Mouse (Mus musculus) brown adipose tissue, adult 24 weeks (tissue): ENCODE measurements around the gene Rab11fip4. TPM values are rescaled to one million over a fixed set of nuclear protein-coding genes. Genes with fewer than 3 reads are reported as not detected.

ENCODE experiments used
- H3K27ac ChIP-seq: fragments of 200-500 bp; replicated peaks from 2 replicates; pipeline ENCODE4 v1.5.1; 2012; ENCODE audit warnings: low read depth, mild to moderate bottlenecking, low read length
- H3K4me1 ChIP-seq: fragments of 200-500 bp; 2 replicates; pipeline ENCODE4 v1.6.1; 2012; ENCODE audit warnings: low read length, mixed read lengths; ENCODE audit not compliant: control insufficient read depth, insufficient read depth, insufficient read length
- H3K4me3 ChIP-seq: fragments of 200-500 bp; 2 replicates; pipeline ENCODE4 v1.5.1; 2012; ENCODE audit warnings: low read depth, mild to moderate bottlenecking, low read length, moderate library complexity; ENCODE audit not compliant: insufficient read depth
- polyA plus RNA-seq: library from polyadenylated mRNA; stranded (reverse); fragments of >200 nt; gene quantifications from 2 replicates; pipeline ENCODE4 v1.2.4, GENCODE M21; 2012; ENCODE audit not compliant: missing spikeins, insufficient read depth, insufficient read length

The Rab11fip4 gene
- polyA plus RNA-seq, 1 experiment = 3.1 TPM

DNA sequence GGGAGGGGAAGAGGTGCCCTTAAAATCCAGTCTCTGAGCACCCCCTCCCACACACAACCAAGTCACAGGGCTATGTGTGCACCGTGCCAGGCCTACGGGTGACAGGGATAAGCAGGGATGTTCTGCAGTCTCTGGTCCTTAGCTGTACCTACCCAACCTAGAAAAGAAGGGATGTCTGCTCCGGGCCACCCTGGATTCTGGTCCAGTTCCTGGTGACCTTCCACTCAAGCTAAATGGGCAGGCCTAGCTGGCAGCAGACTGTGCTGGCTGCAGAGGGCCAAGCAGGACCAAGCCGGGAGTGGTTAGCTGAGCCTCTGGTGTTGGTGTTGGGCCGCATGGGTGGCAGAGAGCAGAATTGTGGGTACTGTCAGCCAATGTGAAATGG, 571 bp downstream of the Rab11fip4 start:
- no peak overlapping the region for H3K27ac ChIP-seq
- peaks cover 3% of the 10 kb centered on the region for H3K4me1 ChIP-seq
- peak overlapping the region; percentile 56 for H3K4me3 ChIP-seq

DNA sequence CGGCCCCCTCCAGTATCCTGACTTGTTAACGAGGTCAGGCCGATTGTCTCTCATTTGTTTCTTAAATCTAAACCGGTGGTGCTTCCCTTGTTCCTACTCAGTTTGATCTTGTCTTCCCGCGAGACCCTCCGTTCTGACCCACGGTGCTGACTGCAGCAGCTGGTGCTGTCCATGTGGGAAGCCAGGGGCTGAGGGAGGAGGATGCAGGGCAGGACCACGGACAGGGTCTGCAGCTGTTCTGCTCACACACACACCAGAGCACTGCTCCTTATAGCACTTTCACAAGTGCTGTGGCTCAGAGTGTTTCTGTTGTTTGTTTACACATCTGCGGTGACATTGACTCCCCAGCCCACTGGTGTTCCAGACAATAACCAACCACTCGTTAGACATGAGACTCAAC, 2.5 kb downstream of the Rab11fip4 start:
- Histone ChIP-seq H3K4me1 (peaks cover 3% of the 10 kb centered on the region), H3K4me3 (no peak overlapping the region), H3K27ac (no peak overlapping the region)

DNA sequence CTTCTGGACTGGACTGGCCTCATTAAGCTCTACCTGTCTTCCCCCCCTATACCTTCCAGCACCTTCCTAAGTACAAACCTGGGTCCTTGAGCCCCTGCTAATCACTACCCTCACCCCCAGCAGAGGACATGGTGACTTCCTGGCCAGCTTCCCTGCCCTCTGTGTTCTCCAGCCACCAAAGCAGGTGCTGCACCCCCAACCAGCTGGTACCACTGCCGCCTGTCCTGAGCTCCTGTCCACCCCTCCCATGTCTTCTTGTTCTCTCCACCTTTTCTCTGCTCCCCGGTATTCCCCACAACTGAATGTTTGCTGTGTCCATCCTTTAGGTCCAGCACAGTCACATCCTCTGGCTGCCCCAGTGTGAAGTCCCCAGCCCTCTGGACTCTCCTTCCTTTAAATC, 19.4 kb downstream of the Rab11fip4 start:
- Histone ChIP-seq H3K4me3 (no peak overlapping the region), H3K27ac (no peak overlapping the region), H3K4me1 (no peaks in the 10 kb centered on the region)

DNA sequence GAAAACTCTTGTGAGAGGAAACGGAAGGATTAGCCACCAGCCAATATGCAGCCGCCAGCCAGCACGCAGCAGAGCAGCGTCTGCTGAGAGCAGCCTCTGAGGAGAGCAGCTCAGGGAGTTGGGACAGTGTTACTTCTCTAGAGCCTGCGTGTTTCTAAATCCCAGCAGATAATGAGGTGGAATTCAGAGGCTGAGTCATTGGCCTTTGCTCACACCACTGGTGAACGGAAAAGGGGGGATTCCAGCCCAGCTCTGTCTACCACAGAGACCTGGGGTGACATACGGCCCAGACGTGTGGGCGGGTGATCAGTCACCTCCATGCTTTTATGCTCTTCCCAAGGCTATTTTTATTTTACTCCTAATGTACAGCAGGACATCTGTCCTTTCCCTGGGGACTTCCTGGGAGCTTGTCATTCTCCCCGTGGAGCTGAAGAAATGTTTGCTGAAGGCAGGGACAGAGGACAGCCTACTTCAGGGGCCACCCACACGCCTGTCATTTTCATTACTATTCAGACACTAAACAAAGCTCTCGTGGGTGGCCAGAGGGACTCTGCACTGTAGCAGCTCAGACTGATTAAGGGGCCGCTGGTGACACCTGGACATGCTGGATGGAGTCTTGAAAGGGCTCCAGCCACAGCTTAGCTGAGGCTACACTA, 20.1 kb downstream of the Rab11fip4 start:
- Histone ChIP-seq H3K27ac (no peak overlapping the region), H3K4me1 (no peaks in the 10 kb centered on the region), H3K4me3 (no peak overlapping the region)

DNA sequence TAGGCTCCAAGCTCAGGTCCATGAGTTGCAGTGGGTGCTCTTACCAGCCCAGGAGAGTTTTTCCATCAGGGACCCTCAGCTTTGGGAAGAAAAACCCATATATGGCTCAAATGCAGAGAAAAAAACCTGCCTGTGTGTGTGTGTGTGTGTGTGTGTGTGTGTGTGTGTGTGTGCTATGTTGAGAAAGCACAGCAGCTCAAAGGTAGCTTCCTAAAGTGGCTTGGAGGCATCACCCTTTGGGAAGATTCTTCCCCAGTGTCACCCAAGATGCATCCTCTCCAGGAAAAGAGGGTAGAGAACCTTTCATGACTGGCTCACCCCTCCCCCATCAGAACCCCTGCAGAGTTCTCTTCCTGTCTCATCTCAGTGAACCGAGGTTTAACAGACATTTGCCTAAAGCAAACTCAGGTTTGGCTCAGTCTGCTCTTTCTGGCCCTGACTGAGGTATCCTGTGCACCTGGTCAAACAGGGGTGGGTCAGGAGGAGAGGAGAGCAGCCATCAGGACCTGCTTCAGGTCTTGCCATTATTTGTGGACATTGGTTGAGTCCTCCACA, 21.1 kb downstream of the Rab11fip4 start:
- Histone ChIP-seq H3K4me1 (no peaks in the 10 kb centered on the region), H3K27ac (no peak overlapping the region), H3K4me3 (no peak overlapping the region)

DNA sequence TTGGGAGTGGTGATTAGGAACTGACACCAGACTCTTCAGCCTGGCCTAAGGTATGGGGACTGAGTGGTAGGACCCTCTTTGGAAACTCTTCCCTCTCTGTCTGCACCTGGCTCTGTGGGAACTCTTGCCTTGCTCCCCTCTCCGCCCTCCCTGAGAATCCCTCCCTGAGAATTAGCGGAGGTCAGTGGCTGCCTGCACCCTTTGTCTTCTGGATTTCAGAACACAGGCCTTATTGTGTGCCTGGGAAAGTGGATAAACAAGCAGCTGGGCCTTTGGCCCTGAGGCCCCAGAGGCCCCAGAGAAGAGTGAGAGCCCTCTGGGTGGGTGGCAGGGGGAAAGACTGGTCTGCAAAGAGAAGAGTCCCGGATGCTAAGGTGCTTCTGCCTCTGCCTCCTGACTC, 22.1 kb downstream of the Rab11fip4 start:
- no peak overlapping the region for H3K27ac ChIP-seq
- no peak overlapping the region for H3K4me3 ChIP-seq
- H3K4me1 ChIP-seq = no peaks in the 10 kb centered on the region

DNA sequence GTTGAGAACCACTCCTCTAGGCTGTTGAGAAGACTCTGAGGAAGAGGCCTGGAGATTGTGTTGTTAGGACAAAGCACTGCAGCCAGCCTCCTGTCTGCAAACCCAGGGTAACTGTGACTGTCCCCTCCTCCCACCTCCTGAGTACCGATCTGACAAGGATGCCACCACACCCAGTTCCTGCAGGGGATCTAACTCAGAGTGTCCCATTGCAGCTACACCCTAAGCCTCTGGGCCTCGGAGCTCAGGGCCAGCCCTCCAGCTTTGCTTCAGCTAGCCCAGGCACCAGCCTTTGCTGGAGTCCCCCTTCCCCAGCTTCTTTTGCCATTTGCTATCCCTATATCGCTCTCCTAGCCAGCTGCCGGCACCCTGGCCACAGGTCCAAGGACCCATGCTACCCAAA, 22.7 kb downstream of the Rab11fip4 start:
- no peaks in the 10 kb centered on the region for H3K4me1 ChIP-seq
- H3K4me3 ChIP-seq = no peak overlapping the region
- H3K27ac ChIP-seq = no peak overlapping the region

DNA sequence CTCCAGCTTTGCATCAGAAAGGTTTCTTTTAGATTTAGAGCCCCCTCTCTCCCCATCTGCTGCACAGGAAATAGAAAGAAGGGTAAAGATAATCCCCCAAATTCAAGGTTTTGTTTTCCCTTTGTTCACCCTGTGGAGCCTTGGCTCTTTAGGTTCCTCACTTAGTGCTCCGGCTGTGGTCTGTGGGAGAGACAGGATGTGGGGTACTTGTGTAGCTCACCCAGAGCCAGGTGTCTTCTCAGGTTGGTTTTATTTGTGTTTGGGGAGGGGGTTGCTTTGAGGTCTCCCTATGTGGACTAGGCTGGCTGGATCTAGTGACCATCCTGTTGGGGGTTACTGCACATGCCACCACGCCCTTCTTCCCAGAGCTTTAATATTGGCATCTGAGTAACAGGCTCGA, 23.9 kb downstream of the Rab11fip4 start:
- Histone ChIP-seq H3K4me3 (no peak overlapping the region), H3K4me1 (no peaks in the 10 kb centered on the region), H3K27ac (no peak overlapping the region)

DNA sequence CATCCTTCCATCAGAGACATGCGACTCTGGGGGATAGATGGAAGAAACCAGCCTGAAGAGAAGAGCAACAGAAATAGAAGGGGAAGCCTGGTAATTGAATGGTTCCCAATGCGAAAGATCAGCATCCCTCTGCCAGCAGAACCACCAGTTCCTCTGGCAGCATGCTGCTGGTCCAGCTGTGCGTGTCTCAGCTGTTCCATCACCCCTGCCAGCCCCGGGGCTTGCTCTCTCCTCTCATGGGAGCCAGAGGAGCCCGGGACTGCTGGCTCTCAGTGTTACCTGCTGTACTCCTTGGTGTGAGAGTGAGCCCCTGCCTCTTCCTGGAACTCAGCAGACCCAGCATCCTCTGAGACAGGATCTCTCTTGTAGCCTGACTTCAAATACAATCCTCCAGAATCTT, 24.9 kb downstream of the Rab11fip4 start:
- Histone ChIP-seq H3K4me1 (no peaks in the 10 kb centered on the region), H3K4me3 (no peak overlapping the region), H3K27ac (no peak overlapping the region)

DNA sequence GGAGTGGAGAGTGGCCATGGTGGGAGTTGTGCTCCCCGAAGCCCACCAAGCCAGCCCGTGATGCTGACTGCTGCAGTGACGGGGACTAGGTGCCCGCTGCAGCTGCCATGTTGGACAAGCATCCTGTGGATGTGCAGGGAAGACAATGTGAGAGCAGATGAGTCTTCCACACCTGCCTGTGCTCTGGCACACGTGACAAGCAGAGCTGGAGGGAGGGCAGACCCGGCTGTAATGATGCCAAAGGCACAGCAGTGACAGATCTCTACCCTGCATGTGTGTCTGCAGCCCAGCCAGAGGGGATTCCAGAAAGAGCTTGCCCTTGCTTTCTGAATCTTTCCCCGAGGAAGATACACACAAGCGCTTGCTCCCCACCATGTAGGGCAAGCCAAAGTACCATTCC, 27.0 kb downstream of the Rab11fip4 start:
- H3K4me3 ChIP-seq = no peak overlapping the region
- H3K27ac ChIP-seq = no peak overlapping the region
- H3K4me1 ChIP-seq = no peaks in the 10 kb centered on the region

DNA sequence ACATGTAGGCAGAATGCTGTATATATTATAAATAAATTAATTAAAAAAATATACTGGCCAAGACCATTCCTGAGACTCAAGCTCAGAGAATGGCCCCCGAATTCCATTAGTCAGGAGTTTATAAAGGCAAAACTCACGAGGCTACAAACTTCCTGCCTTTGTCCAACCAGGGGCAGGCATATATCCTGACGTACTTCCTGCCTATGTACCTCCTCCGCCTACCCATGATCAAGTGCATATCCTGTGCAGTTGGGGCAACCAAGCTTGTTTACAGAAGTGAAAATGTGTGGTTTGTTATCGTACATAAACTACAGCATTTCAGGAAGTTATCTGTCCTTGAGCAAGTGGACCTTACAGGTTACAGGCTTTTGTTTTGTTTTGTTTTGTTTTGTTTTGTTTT, 32.0 kb downstream of the Rab11fip4 start:
- H3K27ac ChIP-seq = 0 out of 2 replicates have a peak overlapping the region, but pooled peaks have one; percentile 18
- H3K4me1 ChIP-seq = no peaks in the 10 kb centered on the region
- no peak overlapping the region for H3K4me3 ChIP-seq

DNA sequence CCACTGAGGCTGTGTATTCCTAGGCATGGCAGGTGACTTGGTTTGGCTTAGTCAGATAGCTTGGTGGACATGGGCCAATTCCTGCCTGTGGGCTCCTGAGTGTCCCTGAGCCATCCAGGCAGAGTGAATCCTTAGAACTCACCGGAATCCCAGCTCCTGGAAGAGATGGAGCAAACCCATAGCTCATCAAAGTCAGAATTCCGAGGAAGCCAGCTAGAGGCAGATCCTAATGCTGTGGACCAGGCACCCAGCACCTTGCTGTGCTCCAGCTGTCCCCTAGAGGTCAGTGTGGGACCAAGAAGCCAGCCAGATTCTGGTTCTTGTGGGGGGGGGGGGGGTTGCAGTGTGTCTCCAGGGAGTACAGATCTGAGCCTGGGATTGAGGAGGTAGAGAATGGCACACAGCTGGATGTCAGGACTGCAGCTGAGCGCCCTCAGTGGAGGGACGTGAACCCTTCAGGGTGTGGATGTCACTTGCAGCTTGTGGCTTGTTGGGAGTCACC, 33.8 kb downstream of the Rab11fip4 start:
- H3K4me3 ChIP-seq = no peak overlapping the region
- no peaks in the 10 kb centered on the region for H3K4me1 ChIP-seq
- no peak overlapping the region for H3K27ac ChIP-seq

DNA sequence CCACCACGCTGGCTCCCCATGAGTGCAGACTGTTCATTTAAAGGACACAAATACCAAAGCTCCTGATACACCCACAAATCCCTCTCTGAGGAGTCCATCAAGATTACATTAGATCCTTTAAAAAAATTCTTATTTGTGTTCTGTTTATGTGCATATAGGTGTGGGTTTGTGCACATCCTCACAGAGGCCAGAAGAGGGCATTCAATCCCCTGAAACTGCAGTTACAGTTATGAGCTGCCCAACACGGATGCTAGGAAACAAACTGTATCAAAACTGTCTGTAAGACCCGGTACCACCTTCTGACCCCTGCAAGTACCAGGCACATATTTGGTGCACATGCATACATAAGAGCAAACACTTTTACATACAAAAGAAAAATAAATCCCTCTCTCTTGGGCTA, 37.7 kb downstream of the Rab11fip4 start:
- Histone ChIP-seq H3K27ac (no peak overlapping the region), H3K4me3 (no peak overlapping the region), H3K4me1 (no peaks in the 10 kb centered on the region)

DNA sequence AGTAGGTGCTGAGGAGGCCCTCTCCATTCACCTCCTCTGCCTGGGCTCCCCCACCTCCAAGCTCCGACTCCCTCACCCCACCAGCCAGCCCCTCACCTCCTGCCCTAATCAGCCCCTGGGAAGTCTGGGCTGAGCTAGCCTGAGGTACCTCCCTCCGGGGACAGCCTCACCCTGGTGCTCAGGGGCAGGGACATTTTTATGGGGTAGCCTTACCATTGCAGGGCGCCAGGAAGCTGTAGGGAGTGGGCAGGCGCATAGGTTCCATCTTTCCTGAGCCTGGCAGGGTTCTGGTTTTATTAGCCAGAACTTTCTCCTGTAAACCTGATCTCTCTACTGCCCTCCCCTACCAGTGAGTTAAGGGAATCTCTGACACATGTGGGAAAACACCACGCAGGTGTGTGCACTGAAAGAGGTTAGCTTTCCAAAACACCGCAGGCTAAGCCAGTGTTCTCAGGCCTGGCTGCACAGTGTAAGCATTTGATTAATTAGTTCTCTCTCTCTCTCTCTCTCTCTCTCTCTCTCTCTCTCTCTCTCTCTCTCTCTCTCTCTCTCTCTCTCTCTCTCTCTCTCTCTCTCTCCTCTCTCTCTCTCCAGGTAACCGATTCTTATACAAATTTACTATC, 38.9 kb downstream of the Rab11fip4 start:
- Histone ChIP-seq H3K27ac (no peak overlapping the region), H3K4me3 (no peak overlapping the region), H3K4me1 (no peaks in the 10 kb centered on the region)

DNA sequence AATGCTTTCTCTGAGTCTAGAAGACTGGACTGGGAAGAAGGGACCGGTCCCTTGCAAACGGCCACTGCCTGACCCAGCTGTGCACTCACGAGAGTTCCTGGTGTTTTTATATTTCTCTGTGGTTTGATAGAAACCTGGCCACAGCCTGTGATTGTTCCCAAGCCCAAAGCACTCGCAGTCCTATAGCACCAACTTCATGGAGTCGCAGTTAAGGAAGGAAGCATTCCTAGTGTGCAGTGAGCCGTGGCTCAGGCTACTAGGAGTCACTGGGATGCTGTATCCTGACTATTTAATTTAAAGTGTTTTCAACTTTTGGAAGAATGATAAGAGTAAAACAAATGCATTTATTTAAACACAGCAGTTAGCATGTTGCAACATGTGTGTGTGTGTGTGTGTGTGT, 39.5 kb downstream of the Rab11fip4 start:
- Histone ChIP-seq H3K27ac (no peak overlapping the region), H3K4me3 (no peak overlapping the region), H3K4me1 (no peaks in the 10 kb centered on the region)

DNA sequence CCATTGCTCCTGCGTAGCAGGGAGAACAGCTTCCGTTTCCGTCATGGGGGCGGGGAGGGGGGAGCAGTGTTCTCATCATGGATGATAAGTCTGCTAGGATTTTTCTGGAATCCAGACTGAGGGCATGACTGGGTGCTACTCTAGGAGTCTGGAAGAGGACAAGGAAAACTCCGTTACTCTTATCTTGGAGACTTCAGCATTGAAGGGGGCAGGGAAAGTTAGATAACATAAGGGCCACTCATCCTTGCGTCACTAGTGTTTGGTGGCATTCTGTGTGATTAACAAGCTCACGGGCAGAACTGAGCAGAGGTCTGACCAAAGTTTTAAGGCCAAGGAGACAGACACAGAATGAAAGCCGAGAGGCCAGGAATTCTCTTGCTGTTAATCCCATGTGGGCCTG, 42.4 kb downstream of the Rab11fip4 start:
- Histone ChIP-seq H3K4me3 (no peak overlapping the region), H3K27ac (no peak overlapping the region), H3K4me1 (no peaks in the 10 kb centered on the region)
